Mouse (Mus musculus): ENCODE data around the gene Enpp1.

- TF ChIP-seq POLR2A (IDR thresholded peaks at IDR 0.05; ENCODE audit: low read depth, low read length) (no peak), CTCF (IDR thresholded peaks at IDR 0.05; ENCODE audit: borderline replicate concordance, insufficient read depth, low read length) (no peak)
Measured at GRCm38 (mm10) chr10:24742950-24743487, 31.1 kb upstream of the Enpp1 start.

Data from embryonic fibroblast, embryonic 13.5 days (primary cell).